Mouse (Mus musculus): ENCODE measurements around the gene Ctdspl. TPM values are rescaled to one million over a fixed set of nuclear protein-coding genes. Genes with fewer than 3 reads are reported as not detected.

Ctdspl gene
- polyA plus RNA-seq, 1 experiment from 2014 or later, result 8.1 TPM

- Histone ChIP-seq H3K27ac (ENCODE audit: low read length) (no peak overlapping the region), H3K9ac (ENCODE audit: low read length) (no peak overlapping the region), H3K36me3 (ENCODE audit: control insufficient read depth, insufficient read depth) (no peaks in the 10 kb centered on the region), H3K4me3 (ENCODE audit: low read length) (no peak overlapping the region), H3K9me3 (replicated peaks; ENCODE audit: control insufficient read depth, low read length) (no peaks in the 10 kb centered on the region), H3K27me3 (ENCODE audit: control insufficient read depth, insufficient read depth, low read length) (no peaks in the 10 kb centered on the region), H3K4me1 (ENCODE audit: control insufficient read depth, insufficient read depth, low read length) (peaks cover 32% of the 10 kb centered on the region), H3K4me2 (ENCODE audit: low read depth, low read length) (no peak overlapping the region)
- 71% methylated on average over 12 of the region's 12 CpGs for WGBS
- no peak for ATAC-seq (replicated peaks; ENCODE audit: extremely low read depth, insufficient read depth, low FRiP score)
Measured at GRCm38 (mm10) chr9:118936071-118936470, 9.8 kb downstream of the Ctdspl start.

GRCm38 (mm10) chr9:118937515-118937914 lies 11.3 kb downstream of the Ctdspl start:
- H3K27me3 ChIP-seq (ENCODE audit: control insufficient read depth, insufficient read depth, low read length), result no peaks in the 10 kb centered on the region
- H3K4me3 ChIP-seq (ENCODE audit: low read length), result no peak overlapping the region
- no peak overlapping the region for H3K4me2 ChIP-seq (ENCODE audit: low read depth, low read length)
- 0 out of 2 replicates have a peak overlapping the region, but pooled peaks have one; percentile 27 for H3K9ac ChIP-seq (ENCODE audit: low read length)
- peak; percentile 70 for ATAC-seq (replicated peaks; ENCODE audit: extremely low read depth, insufficient read depth, low FRiP score)
- H3K9me3 ChIP-seq (replicated peaks; ENCODE audit: control insufficient read depth, low read length), result no peaks in the 10 kb centered on the region
- H3K4me1 ChIP-seq (ENCODE audit: control insufficient read depth, insufficient read depth, low read length), result peaks cover 38% of the 10 kb centered on the region
- WGBS, result 29% methylated on average over 3 of the region's 3 CpGs
- no peaks in the 10 kb centered on the region for H3K36me3 ChIP-seq (ENCODE audit: control insufficient read depth, insufficient read depth)
- 0 out of 2 replicates have a peak overlapping the region, but pooled peaks have one; percentile 3 for H3K27ac ChIP-seq (ENCODE audit: low read length)

- Histone ChIP-seq H3K4me3 (ENCODE audit: low read length) (no peak overlapping the region), H3K9ac (ENCODE audit: low read length) (no peak overlapping the region), H3K36me3 (ENCODE audit: control insufficient read depth, insufficient read depth) (no peaks in the 10 kb centered on the region), H3K9me3 (replicated peaks; ENCODE audit: control insufficient read depth, low read length) (no peaks in the 10 kb centered on the region), H3K27me3 (ENCODE audit: control insufficient read depth, insufficient read depth, low read length) (no peaks in the 10 kb centered on the region), H3K4me2 (ENCODE audit: low read depth, low read length) (no peak overlapping the region), H3K4me1 (ENCODE audit: control insufficient read depth, insufficient read depth, low read length) (peaks cover 39% of the 10 kb centered on the region), H3K27ac (ENCODE audit: low read length) (no peak overlapping the region)
- no peak for ATAC-seq (replicated peaks; ENCODE audit: extremely low read depth, insufficient read depth, low FRiP score)
- WGBS, result 39% methylated on average over 13 of the region's 13 CpGs
Measured at GRCm38 (mm10) chr9:118939410-118939809, 13.2 kb downstream of the Ctdspl start.

- no peak overlapping the region for H3K27ac ChIP-seq (ENCODE audit: low read length)
- H3K9me3 ChIP-seq (replicated peaks; ENCODE audit: control insufficient read depth, low read length), result no peaks in the 10 kb centered on the region
- no peak overlapping the region for H3K4me2 ChIP-seq (ENCODE audit: low read depth, low read length)
- H3K4me1 ChIP-seq (ENCODE audit: control insufficient read depth, insufficient read depth, low read length), result peaks cover 40% of the 10 kb centered on the region
- H3K4me3 ChIP-seq (ENCODE audit: low read length), result no peak overlapping the region
- H3K36me3 ChIP-seq (ENCODE audit: control insufficient read depth, insufficient read depth), result no peaks in the 10 kb centered on the region
- WGBS, result 84% methylated on average over 12 of the region's 12 CpGs
- ATAC-seq (replicated peaks; ENCODE audit: extremely low read depth, insufficient read depth, low FRiP score), result no peak
- H3K9ac ChIP-seq (ENCODE audit: low read length), result no peak overlapping the region
- no peaks in the 10 kb centered on the region for H3K27me3 ChIP-seq (ENCODE audit: control insufficient read depth, insufficient read depth, low read length)
Measured at GRCm38 (mm10) chr9:118939831-118940230, 13.6 kb downstream of the Ctdspl start.

- Histone ChIP-seq H3K4me3 (ENCODE audit: low read length) (no peak overlapping the region), H3K4me1 (ENCODE audit: control insufficient read depth, insufficient read depth, low read length) (peaks cover 40% of the 10 kb centered on the region), H3K9me3 (replicated peaks; ENCODE audit: control insufficient read depth, low read length) (no peaks in the 10 kb centered on the region), H3K4me2 (ENCODE audit: low read depth, low read length) (no peak overlapping the region), H3K27me3 (ENCODE audit: control insufficient read depth, insufficient read depth, low read length) (no peaks in the 10 kb centered on the region), H3K36me3 (ENCODE audit: control insufficient read depth, insufficient read depth) (no peaks in the 10 kb centered on the region), H3K9ac (ENCODE audit: low read length) (no peak overlapping the region), H3K27ac (ENCODE audit: low read length) (peak overlapping the region; percentile 18)
- no peak for ATAC-seq (replicated peaks; ENCODE audit: extremely low read depth, insufficient read depth, low FRiP score)
- 68% methylated on average over 12 of the region's 12 CpGs for WGBS
Measured at GRCm38 (mm10) chr9:118940591-118941207, 14.4 kb downstream of the Ctdspl start.

GRCm38 (mm10) chr9:118942030-118942429 lies 15.8 kb downstream of the Ctdspl start:
- Histone ChIP-seq H3K4me1 (ENCODE audit: control insufficient read depth, insufficient read depth, low read length) (peaks cover 37% of the 10 kb centered on the region), H3K27me3 (ENCODE audit: control insufficient read depth, insufficient read depth, low read length) (no peaks in the 10 kb centered on the region), H3K4me3 (ENCODE audit: low read length) (no peak overlapping the region), H3K4me2 (ENCODE audit: low read depth, low read length) (no peak overlapping the region), H3K9ac (ENCODE audit: low read length) (no peak overlapping the region), H3K36me3 (ENCODE audit: control insufficient read depth, insufficient read depth) (no peaks in the 10 kb centered on the region), H3K27ac (ENCODE audit: low read length) (no peak overlapping the region), H3K9me3 (replicated peaks; ENCODE audit: control insufficient read depth, low read length) (no peaks in the 10 kb centered on the region)
- WGBS, result 55% methylated on average over 4 of the region's 4 CpGs
- ATAC-seq (replicated peaks; ENCODE audit: extremely low read depth, insufficient read depth, low FRiP score), result no peak

GRCm38 (mm10) chr9:118943941-118944340 lies 17.7 kb downstream of the Ctdspl start:
- no peaks in the 10 kb centered on the region for H3K36me3 ChIP-seq (ENCODE audit: control insufficient read depth, insufficient read depth)
- H3K4me2 ChIP-seq (ENCODE audit: low read depth, low read length), result no peak overlapping the region
- 43% methylated on average over 5 of the region's 5 CpGs for WGBS
- H3K9ac ChIP-seq (ENCODE audit: low read length), result no peak overlapping the region
- H3K4me1 ChIP-seq (ENCODE audit: control insufficient read depth, insufficient read depth, low read length), result peaks cover 35% of the 10 kb centered on the region
- ATAC-seq (replicated peaks; ENCODE audit: extremely low read depth, insufficient read depth, low FRiP score), result 0 out of 2 replicates have a peak, but pooled peaks have one; percentile 24
- no peaks in the 10 kb centered on the region for H3K27me3 ChIP-seq (ENCODE audit: control insufficient read depth, insufficient read depth, low read length)
- H3K27ac ChIP-seq (ENCODE audit: low read length), result no peak overlapping the region
- H3K4me3 ChIP-seq (ENCODE audit: low read length), result no peak overlapping the region
- H3K9me3 ChIP-seq (replicated peaks; ENCODE audit: control insufficient read depth, low read length), result no peaks in the 10 kb centered on the region

GRCm38 (mm10) chr9:118944388-118944787 lies 18.1 kb downstream of the Ctdspl start:
- Histone ChIP-seq H3K36me3 (ENCODE audit: control insufficient read depth, insufficient read depth) (no peaks in the 10 kb centered on the region), H3K27me3 (ENCODE audit: control insufficient read depth, insufficient read depth, low read length) (no peaks in the 10 kb centered on the region), H3K9me3 (replicated peaks; ENCODE audit: control insufficient read depth, low read length) (no peaks in the 10 kb centered on the region), H3K27ac (ENCODE audit: low read length) (0 out of 2 replicates have a peak overlapping the region, but pooled peaks have one; percentile 32), H3K9ac (ENCODE audit: low read length) (no peak overlapping the region), H3K4me1 (ENCODE audit: control insufficient read depth, insufficient read depth, low read length) (peaks cover 36% of the 10 kb centered on the region), H3K4me3 (ENCODE audit: low read length) (no peak overlapping the region), H3K4me2 (ENCODE audit: low read depth, low read length) (no peak overlapping the region)
- whole genome bisulfite sequencing, result 34% methylated on average over 12 of the region's 12 CpGs
- no peak for ATAC-seq (replicated peaks; ENCODE audit: extremely low read depth, insufficient read depth, low FRiP score)

GRCm38 (mm10) chr9:118948486-118948885 lies 22.2 kb downstream of the Ctdspl start:
- Histone ChIP-seq H3K4me3 (ENCODE audit: low read length) (no peak overlapping the region), H3K9me3 (replicated peaks; ENCODE audit: control insufficient read depth, low read length) (no peaks in the 10 kb centered on the region), H3K27me3 (ENCODE audit: control insufficient read depth, insufficient read depth, low read length) (no peaks in the 10 kb centered on the region), H3K9ac (ENCODE audit: low read length) (no peak overlapping the region), H3K4me1 (ENCODE audit: control insufficient read depth, insufficient read depth, low read length) (peaks cover 36% of the 10 kb centered on the region), H3K4me2 (ENCODE audit: low read depth, low read length) (no peak overlapping the region), H3K36me3 (ENCODE audit: control insufficient read depth, insufficient read depth) (no peaks in the 10 kb centered on the region), H3K27ac (ENCODE audit: low read length) (no peak overlapping the region)
- no peak for ATAC-seq (replicated peaks; ENCODE audit: extremely low read depth, insufficient read depth, low FRiP score)
- 59% methylated on average over 5 of the region's 5 CpGs for WGBS
